Mouse (Mus musculus) myocyte (in vitro differentiated cells): ENCODE results near the gene Dnajc1. TPM values are rescaled to one million over a fixed set of nuclear protein-coding genes. Genes with fewer than 3 reads are reported as not detected.

ENCODE experiments used
- H3K27me3 ChIP-seq: one replicate; pipeline ENCODE4 v1.6.1; 2011; ENCODE audit not compliant: control insufficient read depth, insufficient read depth, insufficient read length
- H3K36me3 ChIP-seq: one replicate; pipeline ENCODE4 v1.6.1; 2011; ENCODE audit not compliant: control insufficient read depth, insufficient read depth
- H3K4me2 ChIP-seq: one replicate; pipeline ENCODE4 v1.6.1; 2011; ENCODE audit warnings: low read depth, control low read depth
- H3K4me3 ChIP-seq: one replicate; pipeline ENCODE4 v1.5.1; 2011; ENCODE audit warnings: mild to moderate bottlenecking, control low read depth, moderate library complexity
- H3K79me2 ChIP-seq: one replicate; pipeline ENCODE4 v1.6.1; 2011; ENCODE audit not compliant: control insufficient read depth, insufficient read depth
- H3ac ChIP-seq: one replicate; pipeline ENCODE4 v1.6.1; 2011; ENCODE audit not compliant: control insufficient read depth, insufficient read length
- CEBPB ChIP-seq: IDR thresholded peaks from 2 replicates; pipeline ENCODE4 v1.6.1; 2011; ENCODE audit warnings: mild to moderate bottlenecking, moderate library complexity; ENCODE audit not compliant: poor library complexity, insufficient read depth, severe bottlenecking
- E2F4 ChIP-seq: IDR thresholded peaks from one replicate; pipeline ENCODE4 v1.6.1; 2011; ENCODE audit warnings: mild to moderate bottlenecking, control low read depth, moderate library complexity; ENCODE audit not compliant: insufficient read depth
- MAX ChIP-seq: IDR thresholded peaks from one replicate; pipeline ENCODE4 v1.6.1; 2011; ENCODE audit warnings: low read depth, mild to moderate bottlenecking, control low read depth
- MYOD1 ChIP-seq, 3 experiments: IDR thresholded peaks; one replicate each; pipeline ENCODE4 v1.6.1; 2011; ENCODE audit warnings: control low read depth in 2 of 3, low read depth in 2 of 3, mild to moderate bottlenecking in 2 of 3, moderate library complexity in 1 of 3; ENCODE audit not compliant: insufficient read length in 2 of 3, control insufficient read depth in 1 of 3
- MYOG ChIP-seq, 3 experiments: IDR thresholded peaks; one replicate each; pipeline ENCODE4 v1.6.1; 2011; ENCODE audit warnings: control low read depth in 2 of 3, low read depth in 2 of 3, mild to moderate bottlenecking in 2 of 3; ENCODE audit not compliant: insufficient read length in 2 of 3, control insufficient read depth in 1 of 3, insufficient read depth in 1 of 3
- POLR2A ChIP-seq: IDR thresholded peaks from one replicate; pipeline ENCODE4 v1.6.1; 2011; ENCODE audit warnings: low read depth, mild to moderate bottlenecking, control low read depth, moderate library complexity; ENCODE audit not compliant: insufficient read length
- POLR2AphosphoS2 ChIP-seq: IDR thresholded peaks from one replicate; pipeline ENCODE4 v1.6.1; 2011; ENCODE audit warnings: low read depth, control low read depth; ENCODE audit not compliant: insufficient read length
- REST ChIP-seq: IDR thresholded peaks from one replicate; pipeline ENCODE4 v1.6.1; 2011; ENCODE audit warnings: mild to moderate bottlenecking, control low read depth, moderate library complexity; ENCODE audit not compliant: insufficient read depth, insufficient read length
- SRF ChIP-seq: IDR thresholded peaks from one replicate; pipeline ENCODE4 v1.6.1; 2011; ENCODE audit warnings: low read depth; ENCODE audit not compliant: control insufficient read depth, insufficient read length
- TCF12 ChIP-seq: IDR thresholded peaks from one replicate; pipeline ENCODE4 v1.6.1; 2011; ENCODE audit warnings: mild to moderate bottlenecking, control low read depth; ENCODE audit not compliant: poor library complexity, insufficient read depth, severe bottlenecking
- TCF3 ChIP-seq: IDR thresholded peaks from one replicate; pipeline ENCODE4 v1.6.1; 2011; ENCODE audit warnings: low read depth, control low read depth; ENCODE audit not compliant: insufficient read length
- USF1 ChIP-seq: IDR thresholded peaks from one replicate; pipeline ENCODE4 v1.6.1; 2011; ENCODE audit warnings: low read depth, mild to moderate bottlenecking, control low read depth, moderate library complexity
- polyA plus RNA-seq: library from polyadenylated mRNA; unstranded; fragments of >200 nt; fragmentation: generic; extraction: Trizol; gene quantifications from one replicate; pipeline ENCODE4 v1.2.1, GENCODE M21; 2012; ENCODE audit warnings: missing spikeins

Gene Dnajc1
- polyA plus RNA-seq, 1 experiment, result 9.3 TPM

- Histone ChIP-seq H3K4me2 (no peak overlapping the region), H3K4me3 (no peak overlapping the region), H3K79me2 (no peaks in the 10 kb centered on the region), H3K36me3 (peaks cover 26% of the 10 kb centered on the region), H3K27me3 (no peaks in the 10 kb centered on the region), H3ac (no peak overlapping the region)
- TF ChIP-seq TCF12, result no peak
- no peak for TF ChIP-seq CEBPB
- no peak for TF ChIP-seq TCF3
- TF ChIP-seq E2F4, result no peak
- no peak for TF ChIP-seq POLR2A
- no peak for TF ChIP-seq MAX
- no peak for TF ChIP-seq MYOG (IDR thresholded peaks at IDR 0.05; ENCODE audit: control insufficient read depth in 1 of 3, insufficient read depth in 1 of 3, insufficient read length in 2 of 3, low read depth in 2 of 3)
- no peak for TF ChIP-seq USF1
- no peak for TF ChIP-seq REST
- TF ChIP-seq POLR2AphosphoS2, result no peak
- no peak for TF ChIP-seq SRF
- no peak for TF ChIP-seq MYOD1 (IDR thresholded peaks at IDR 0.05; ENCODE audit: control insufficient read depth in 1 of 3, insufficient read length in 2 of 3, low read depth in 2 of 3)
Observed at GRCm38 (mm10) chr2:18195285-18195684, 197.3 kb downstream of the Dnajc1 start.

- Histone ChIP-seq H3K27me3 (no peaks in the 10 kb centered on the region), H3K79me2 (no peaks in the 10 kb centered on the region), H3K36me3 (peaks cover 34% of the 10 kb centered on the region), H3K4me2 (no peak overlapping the region), H3ac (no peak overlapping the region), H3K4me3 (no peak overlapping the region)
- TF ChIP-seq CEBPB (no peak), TCF3 (no peak)
Observed at GRCm38 (mm10) chr2:18188367-18188766, 204.3 kb downstream of the Dnajc1 start.

- H3K4me2 ChIP-seq, result no peak overlapping the region
- H3K27me3 ChIP-seq, result no peaks in the 10 kb centered on the region
- TF ChIP-seq MYOG (IDR thresholded peaks at IDR 0.05; ENCODE audit: control insufficient read depth in 1 of 3, insufficient read depth in 1 of 3, insufficient read length in 2 of 3, low read depth in 2 of 3), result no peak
- TF ChIP-seq POLR2AphosphoS2, result no peak
- no peak for TF ChIP-seq SRF
- TF ChIP-seq TCF12, result no peak
- TF ChIP-seq CEBPB, result no peak
- no peak for TF ChIP-seq TCF3
- no peak for TF ChIP-seq E2F4
- no peak for TF ChIP-seq MAX
- TF ChIP-seq POLR2A, result no peak
- no peak for TF ChIP-seq USF1
- no peak for TF ChIP-seq REST
- no peak for TF ChIP-seq MYOD1 (IDR thresholded peaks at IDR 0.05; ENCODE audit: control insufficient read depth in 1 of 3, insufficient read length in 2 of 3, low read depth in 2 of 3)
- no peak overlapping the region for H3ac ChIP-seq
- no peak overlapping the region for H3K4me3 ChIP-seq
- H3K79me2 ChIP-seq, result no peaks in the 10 kb centered on the region
- peaks cover 23% of the 10 kb centered on the region for H3K36me3 ChIP-seq
Observed at GRCm38 (mm10) chr2:18183079-18183478, 209.6 kb downstream of the Dnajc1 start.

DNA sequence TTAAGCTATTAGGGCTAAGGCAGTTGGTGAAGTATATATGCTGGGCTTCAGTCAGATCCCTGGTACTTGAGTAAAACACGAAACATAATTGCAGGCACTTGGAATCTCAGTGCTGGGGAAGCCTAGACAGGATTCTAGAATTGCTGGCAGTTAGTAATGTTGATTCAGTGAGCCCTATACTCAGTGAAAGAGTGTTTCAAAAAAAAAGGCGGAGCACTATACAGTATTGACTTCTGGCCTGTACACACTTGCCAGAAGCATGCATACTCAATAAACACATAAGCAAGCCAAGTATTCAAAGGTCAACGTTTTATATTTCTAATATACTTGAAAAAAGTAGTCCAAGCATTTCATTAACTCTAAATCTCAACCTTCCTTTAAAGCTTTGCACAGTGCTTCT is 211.0 kb downstream of the Dnajc1 start:
- Histone ChIP-seq H3K36me3 (peaks cover 17% of the 10 kb centered on the region), H3K4me2 (no peak overlapping the region), H3K4me3 (no peak overlapping the region), H3ac (no peak overlapping the region), H3K27me3 (no peaks in the 10 kb centered on the region), H3K79me2 (no peaks in the 10 kb centered on the region)
- TF ChIP-seq CEBPB, result no peak
- no peak for TF ChIP-seq E2F4
- no peak for TF ChIP-seq SRF
- TF ChIP-seq MAX, result no peak
- TF ChIP-seq USF1, result no peak
- TF ChIP-seq POLR2A, result no peak
- TF ChIP-seq POLR2AphosphoS2, result no peak
- no peak for TF ChIP-seq MYOG (IDR thresholded peaks at IDR 0.05; ENCODE audit: control insufficient read depth in 1 of 3, insufficient read depth in 1 of 3, insufficient read length in 2 of 3, low read depth in 2 of 3)

DNA sequence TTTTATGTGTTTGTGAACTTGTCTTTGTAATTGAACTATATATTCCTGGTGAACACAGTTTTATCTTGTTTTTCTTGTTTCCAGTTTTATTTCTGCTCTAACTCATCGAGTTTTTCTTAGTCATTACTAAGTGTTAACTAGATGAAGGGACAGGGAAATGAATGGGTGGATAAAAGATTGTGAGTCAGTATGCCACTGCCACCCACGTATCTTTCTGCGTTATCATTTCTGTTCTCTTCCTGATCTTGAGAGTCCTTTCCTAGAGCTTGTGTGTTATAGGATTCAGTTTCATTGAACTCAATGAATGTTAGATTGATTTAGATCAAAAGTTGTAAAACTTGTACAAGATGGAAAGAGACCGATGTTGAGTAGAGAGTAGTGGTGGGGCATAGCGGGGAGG is 212.3 kb downstream of the Dnajc1 start:
- no peaks in the 10 kb centered on the region for H3K27me3 ChIP-seq
- no peak overlapping the region for H3K4me2 ChIP-seq
- no peaks in the 10 kb centered on the region for H3K79me2 ChIP-seq
- H3ac ChIP-seq, result no peak overlapping the region
- no peak overlapping the region for H3K4me3 ChIP-seq
- TF ChIP-seq USF1 (no peak), TCF3 (no peak), MAX (no peak), TCF12 (no peak), E2F4 (no peak), POLR2AphosphoS2 (no peak), MYOD1 (IDR thresholded peaks at IDR 0.05; ENCODE audit: control insufficient read depth in 1 of 3, insufficient read length in 2 of 3, low read depth in 2 of 3) (no peak), REST (no peak), SRF (no peak), POLR2A (no peak), MYOG (IDR thresholded peaks at IDR 0.05; ENCODE audit: control insufficient read depth in 1 of 3, insufficient read depth in 1 of 3, insufficient read length in 2 of 3, low read depth in 2 of 3) (no peak), CEBPB (no peak)
- H3K36me3 ChIP-seq, result peaks cover 17% of the 10 kb centered on the region
